Mouse (Mus musculus) intestine, embryonic 16.5 days (tissue): ENCODE results near the gene Gmfg. TPM values are rescaled to one million over a fixed set of nuclear protein-coding genes. Genes with fewer than 3 reads are reported as not detected.

Experiments
- ATAC-seq: fragments of 200-750 bp; cut with Nextera tagmentation; 2 replicates; pipeline ENCODE4 v1.8.0; 2017; ENCODE audit warnings: moderate TSS enrichment, moderate library complexity
- H3K27ac ChIP-seq: fragments of 300-500 bp; sonication (generic); 2 replicates; pipeline ENCODE4 v1.5.1; 2014; ENCODE audit warnings: mild to moderate bottlenecking, low read length
- H3K27me3 ChIP-seq: fragments of 300-500 bp; sonication (generic); replicated peaks from 2 replicates; pipeline ENCODE4 v1.6.1; 2014; ENCODE audit warnings: low read length, control low read depth, mixed read lengths; ENCODE audit not compliant: control insufficient read depth, insufficient read depth
- H3K36me3 ChIP-seq: fragments of 300-500 bp; sonication (generic); 2 replicates; pipeline ENCODE4 v1.6.1; 2014; ENCODE audit warnings: low read length, control low read depth; ENCODE audit not compliant: control insufficient read depth, insufficient read depth
- H3K4me1 ChIP-seq: fragments of 300-500 bp; sonication (generic); 2 replicates; pipeline ENCODE4 v1.6.1; 2014; ENCODE audit warnings: low read length, control low read depth, mixed read lengths; ENCODE audit not compliant: control insufficient read depth, insufficient read depth
- H3K4me2 ChIP-seq: fragments of 300-500 bp; sonication (generic); 2 replicates; pipeline ENCODE4 v1.6.1; 2014; ENCODE audit warnings: low read depth, low read length, control low read depth
- H3K4me3 ChIP-seq: fragments of 300-500 bp; sonication (generic); 2 replicates; pipeline ENCODE4 v1.5.1; 2014; ENCODE audit warnings: mild to moderate bottlenecking, low read length
- H3K9ac ChIP-seq: fragments of 300-500 bp; sonication (generic); 2 replicates; pipeline ENCODE4 v1.6.1; 2014; ENCODE audit warnings: low read depth, low read length
- H3K9me3 ChIP-seq: fragments of 300-500 bp; sonication (generic); 2 replicates; pipeline ENCODE4 v1.6.1; 2016; ENCODE audit warnings: low read length, control low read depth; ENCODE audit not compliant: control insufficient read depth
- WGBS: fragments of 180-500 bp; shearing (Covaris S2); extraction: QIAGEN DNeasy Blood & Tissue Kit; methylation state at CpG from one replicate; pipeline ENCODE4 v1.1.7; 2014; 5-methylcytosine and 5-hydroxymethylcytosine counted together
- polyA plus RNA-seq: library from polyadenylated mRNA; unstranded; fragments of >200 nt; fragmentation: Nextera tagmentation; extraction: Ambion mirVana; gene quantifications from 2 replicates; pipeline ENCODE4 v1.2.1, GENCODE M21; 2015

The Gmfg gene
- polyA plus RNA-seq, 1 experiment from 2014 or later: 17.8 TPM

DNA sequence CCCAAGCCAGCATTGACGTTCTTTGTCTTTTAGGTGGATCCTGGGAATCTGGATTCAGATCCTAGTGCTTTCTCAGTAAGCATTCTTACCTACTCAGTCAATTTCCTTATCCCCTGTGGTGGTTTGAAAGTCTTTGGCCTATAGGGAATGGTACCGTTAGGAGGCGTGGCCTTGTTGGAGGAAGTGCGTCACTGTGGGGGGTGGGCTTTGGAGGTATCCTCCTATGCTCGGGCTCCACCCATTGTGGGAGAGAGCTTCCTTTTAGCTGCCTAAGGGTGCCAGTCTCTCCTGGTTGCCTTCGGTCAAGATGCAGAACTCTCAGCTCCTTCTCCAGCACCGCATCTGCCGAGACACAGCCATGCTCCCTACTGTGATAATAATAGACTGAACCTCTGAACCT, 55.1 kb downstream of the Gmfg start:
- Histone ChIP-seq H3K36me3 (no peaks in the 10 kb centered on the region), H3K27ac (no peak overlapping the region), H3K4me2 (no peak overlapping the region), H3K9ac (no peak overlapping the region), H3K4me3 (no peak overlapping the region), H3K9me3 (no peaks in the 10 kb centered on the region), H3K4me1 (peaks cover 7% of the 10 kb centered on the region), H3K27me3 (no peaks in the 10 kb centered on the region)
- no peak for ATAC-seq
- 92% methylated on average over 8 of the region's 8 CpGs for WGBS

- Histone ChIP-seq H3K36me3 (no peaks in the 10 kb centered on the region), H3K9ac (no peak overlapping the region), H3K4me3 (no peak overlapping the region), H3K27ac (no peak overlapping the region), H3K4me2 (no peak overlapping the region), H3K9me3 (no peaks in the 10 kb centered on the region), H3K4me1 (peaks cover 3% of the 10 kb centered on the region; the same call in 1 of the 2 replicates), H3K27me3 (no peaks in the 10 kb centered on the region)
- 79% methylated on average over 11 of the region's 11 CpGs for WGBS
- no peak for ATAC-seq
Observed at GRCm38 (mm10) chr7:28495426-28495825, 58.2 kb downstream of the Gmfg start.

Other genes with a start within 250 kb of the Gmfg start
- gene Eid2, start 169.6 kb upstream of the Gmfg start, polyA plus RNA-seq: 0.77 and 0.98 TPM in 2 replicates
- 5.7 and 6.2 TPM in 2 replicates for gene Eid2b, start 159.7 kb upstream of the Gmfg start, polyA plus RNA-seq
- gene Selenov, start 146.3 kb upstream of the Gmfg start, polyA plus RNA-seq: 0.21 TPM in 1 of 2 replicates, not detected in the other
- 2.3 and 3.3 TPM in 2 replicates for gene Dll3, start 135.2 kb upstream of the Gmfg start, polyA plus RNA-seq
- 161 and 174 TPM in 2 replicates for gene Timm50, start 125.4 kb upstream of the Gmfg start, polyA plus RNA-seq
- 77.1 and 79.2 TPM in 2 replicates for gene Supt5, start 98.7 kb upstream of the Gmfg start, polyA plus RNA-seq
- 977 and 1,010 TPM in 2 replicates for gene Rps16, start 86.8 kb upstream of the Gmfg start, polyA plus RNA-seq
- 37.9 and 38.2 TPM in 2 replicates for gene Plekhg2, start 64.8 kb upstream of the Gmfg start, polyA plus RNA-seq
- gene Zfp36, start 57.2 kb upstream of the Gmfg start, polyA plus RNA-seq: 37.3 and 43.6 TPM in 2 replicates
- 52.6 and 53.9 TPM in 2 replicates for gene Med29, start 44.7 kb upstream of the Gmfg start, polyA plus RNA-seq
- 69.2 and 78.7 TPM in 2 replicates for gene Paf1, start 44.5 kb upstream of the Gmfg start, polyA plus RNA-seq
- gene Lrfn1, start 14.5 kb downstream of the Gmfg start, polyA plus RNA-seq: 1.1 and 1.3 TPM in 2 replicates
- not detected in 2 replicates for gene Ifnl2, start 73.0 kb downstream of the Gmfg start, polyA plus RNA-seq
- not detected in 2 replicates for gene Ifnl3, start 85.4 kb downstream of the Gmfg start, polyA plus RNA-seq
- 94.3 and 150 TPM in 2 replicates for gene Sycn, start 103.4 kb downstream of the Gmfg start, polyA plus RNA-seq
- 0.09 and 0.20 TPM in 2 replicates for gene Nccrp1, start 109.8 kb downstream of the Gmfg start, polyA plus RNA-seq
- 7.8 and 9.7 TPM in 2 replicates for gene Samd4b, start 160.7 kb downstream of the Gmfg start, polyA plus RNA-seq
- 51.2 and 55.4 TPM in 2 replicates for gene Pak4, start 160.7 kb downstream of the Gmfg start, polyA plus RNA-seq
- not detected in 2 replicates for gene Acp7, start 193.9 kb downstream of the Gmfg start, polyA plus RNA-seq